Comparison of ENCODE assay signal across 19 mouse cellular contexts in genomic region chr14:62721625-62722024, GRCm38 (mm10). TPM values are rescaled to one million over a fixed set of nuclear protein-coding genes. Genes with fewer than 3 reads are reported as not detected.
"Had no signal": no experiment of that assay in that cellular context is flagged by ENCODE, and none has a peak within 500 bp of the region (broad histone marks: within the 10 kb centered on the region; RNA-seq: fewer than 3 reads in every experiment).

No protein-coding gene starts in this region.

- H3K9ac ChIP-seq: liver, embryonic 15.5 days; midbrain, embryonic 13.5 days; stomach, embryonic 15.5 days had no signal

- H3K27ac ChIP-seq: limb, embryonic 10.5 days; liver, embryonic 15.5 days; midbrain, embryonic 13.5 days; stomach, embryonic 15.5 days had no signal

- H3K4me3 ChIP-seq: limb, embryonic 10.5 days; liver, embryonic 15.5 days; midbrain, embryonic 13.5 days; stomach, embryonic 15.5 days had no signal

- H3K9me3 ChIP-seq: limb, embryonic 10.5 days; liver, embryonic 15.5 days; midbrain, embryonic 13.5 days; stomach, embryonic 15.5 days had no signal

- H3K36me3 ChIP-seq: midbrain, embryonic 13.5 days; stomach, embryonic 15.5 days had no signal

- H3K4me2 ChIP-seq: liver, embryonic 11.5 days; liver, embryonic 15.5 days; midbrain, embryonic 13.5 days; stomach, embryonic 15.5 days had no signal

- DNase-seq: kidney, postnatal 25 days; lung, adult 2 months; lung, postnatal 36 days; right cerebral cortex, postnatal 14 days; thymus, postnatal 4 days had no signal

- ATAC-seq: lung, postnatal 0 days; midbrain, embryonic 13.5 days had no signal

- H3K27me3 ChIP-seq: liver, embryonic 15.5 days; midbrain, embryonic 13.5 days; stomach, embryonic 15.5 days had no signal

- H3K4me1 ChIP-seq: limb, embryonic 10.5 days; liver, embryonic 15.5 days; midbrain, embryonic 13.5 days; stomach, embryonic 15.5 days had no signal

RNA-seq across cellular contexts. Expression of gene Serpine3, which starts 58.2 kb away (rescaled TPM):
- total RNA-seq: layer of hippocampus, postnatal 10 days; left cerebral cortex, postnatal 14 days; megakaryocyte progenitor cell, adult 5-6 weeks had no signal
- polyA plus RNA-seq: kidney, embryonic 16.5 days; limb, embryonic 10.5 days; limb, embryonic 14.5 days; liver, embryonic 11.5 days; liver, embryonic 15.5 days; lung, adult 2 months; lung, postnatal 0 days; midbrain, embryonic 13.5 days; midbrain, postnatal 0 days; neural tube, embryonic 14.5 days; spleen, adult 2 months; stomach, embryonic 15.5 days had no signal
